Mouse (Mus musculus): ENCODE results near the gene Atcay. TPM values are rescaled to one million over a fixed set of nuclear protein-coding genes. Genes with fewer than 3 reads are reported as not detected.
A peak's percentile ranks its signal among the peaks of the same experiment; 100 is the strongest.

The Atcay gene
- polyA plus RNA-seq, 1 experiment: 2.4 TPM

GRCm38 (mm10) chr10:81268056-81268455 is 37.4 kb upstream of the Atcay start:
- no peak overlapping the region for H3K27ac ChIP-seq (ENCODE audit: control insufficient read depth, insufficient read depth, low read length)
- 9% methylated on average over 23 of the region's 23 CpGs for WGBS
- H3K4me1 ChIP-seq (replicated peaks; ENCODE audit: control insufficient read depth, insufficient read depth, low read length): peaks cover 15% of the 10 kb centered on the region
- no peaks in the 10 kb centered on the region for H3K27me3 ChIP-seq (ENCODE audit: control insufficient read depth, insufficient read depth, low read length)
- H3K36me3 ChIP-seq (ENCODE audit: control insufficient read depth, insufficient read depth, low read length): peaks cover 19% of the 10 kb centered on the region; the same call in 1 of the 2 replicates
- H3K4me3 ChIP-seq (ENCODE audit: control insufficient read depth, insufficient read depth, low read length): peak overlapping the region; percentile 95
- TF ChIP-seq POLR2A (IDR thresholded peaks at IDR 0.05; ENCODE audit: control insufficient read depth, extremely low read depth, insufficient read depth, low read length, poor library complexity): no peak
- TF ChIP-seq CTCF (IDR thresholded peaks at IDR 0.05; ENCODE audit: borderline replicate concordance, control insufficient read depth, extremely low read depth, insufficient read depth, low read length, poor library complexity): no peak
- DNase-seq: peak; percentile 64

- under 1% methylated on average over 48 of the region's 48 CpGs for WGBS
- Histone ChIP-seq H3K4me3 (ENCODE audit: control insufficient read depth, insufficient read depth, low read length) (peak within 1 kb of the TSS; percentile 74), H3K27ac (ENCODE audit: control insufficient read depth, insufficient read depth, low read length) (no peak within 1 kb of the TSS; the same call in 1 of the 2 replicates), H3K4me1 (replicated peaks; ENCODE audit: control insufficient read depth, insufficient read depth, low read length) (peaks cover 15% of the 10 kb centered on the region), H3K36me3 (ENCODE audit: control insufficient read depth, insufficient read depth, low read length) (peaks cover 7% of the 10 kb centered on the region; the same call in 1 of the 2 replicates), H3K27me3 (ENCODE audit: control insufficient read depth, insufficient read depth, low read length) (no peaks in the 10 kb centered on the region)
- TF ChIP-seq CTCF (IDR thresholded peaks at IDR 0.05; ENCODE audit: borderline replicate concordance, control insufficient read depth, extremely low read depth, insufficient read depth, low read length, poor library complexity) (peak; percentile 39; the same call in 1 of the 2 replicates), POLR2A (IDR thresholded peaks at IDR 0.05; ENCODE audit: control insufficient read depth, extremely low read depth, insufficient read depth, low read length, poor library complexity) (peak; percentile 55; the same call in 1 of the 2 replicates)
- peak; percentile 93 for DNase-seq
These were observed 35.8 kb upstream of the Atcay start, which contains the start of the genes Mrpl54 and Apba3 for GRCm38 (mm10) chr10:81266211-81267105. TSS of gene Mrpl54 (minus strand) at chr10:81266934. TSS of gene Apba3 (plus strand) at chr10:81266960.

- no peak for TF ChIP-seq CTCF (IDR thresholded peaks at IDR 0.05; ENCODE audit: borderline replicate concordance, control insufficient read depth, extremely low read depth, insufficient read depth, low read length, poor library complexity)
- no peak for TF ChIP-seq POLR2A (IDR thresholded peaks at IDR 0.05; ENCODE audit: control insufficient read depth, extremely low read depth, insufficient read depth, low read length, poor library complexity)
- WGBS: 97% methylated on average over 8 of the region's 8 CpGs
- DNase-seq: no peak
- Histone ChIP-seq H3K4me3 (ENCODE audit: control insufficient read depth, insufficient read depth, low read length) (no peak overlapping the region), H3K27me3 (ENCODE audit: control insufficient read depth, insufficient read depth, low read length) (no peaks in the 10 kb centered on the region), H3K4me1 (replicated peaks; ENCODE audit: control insufficient read depth, insufficient read depth, low read length) (peaks cover 15% of the 10 kb centered on the region), H3K36me3 (ENCODE audit: control insufficient read depth, insufficient read depth, low read length) (peaks cover 4% of the 10 kb centered on the region; the same call in 1 of the 2 replicates), H3K27ac (ENCODE audit: control insufficient read depth, insufficient read depth, low read length) (no peak overlapping the region)
These were observed 34.9 kb upstream of the Atcay start for GRCm38 (mm10) chr10:81265540-81265939.

GRCm38 (mm10) chr10:81261025-81261424 is 30.4 kb upstream of the Atcay start:
- Histone ChIP-seq H3K27ac (ENCODE audit: control insufficient read depth, insufficient read depth, low read length) (no peak overlapping the region), H3K4me1 (replicated peaks; ENCODE audit: control insufficient read depth, insufficient read depth, low read length) (peaks cover 20% of the 10 kb centered on the region), H3K36me3 (ENCODE audit: control insufficient read depth, insufficient read depth, low read length) (peaks cover 4% of the 10 kb centered on the region; the same call in 1 of the 2 replicates), H3K27me3 (ENCODE audit: control insufficient read depth, insufficient read depth, low read length) (no peaks in the 10 kb centered on the region), H3K4me3 (ENCODE audit: control insufficient read depth, insufficient read depth, low read length) (no peak overlapping the region)
- no peak for TF ChIP-seq CTCF (IDR thresholded peaks at IDR 0.05; ENCODE audit: borderline replicate concordance, control insufficient read depth, extremely low read depth, insufficient read depth, low read length, poor library complexity)
- TF ChIP-seq POLR2A (IDR thresholded peaks at IDR 0.05; ENCODE audit: control insufficient read depth, extremely low read depth, insufficient read depth, low read length, poor library complexity): no peak
- 97% methylated on average over 4 of the region's 4 CpGs for WGBS
- DNase-seq: no peak

- Histone ChIP-seq H3K4me1 (replicated peaks; ENCODE audit: control insufficient read depth, insufficient read depth, low read length) (peaks cover 16% of the 10 kb centered on the region), H3K4me3 (ENCODE audit: control insufficient read depth, insufficient read depth, low read length) (no peak overlapping the region), H3K36me3 (ENCODE audit: control insufficient read depth, insufficient read depth, low read length) (peaks cover under 1% of the 10 kb centered on the region; the same call in 1 of the 2 replicates), H3K27ac (ENCODE audit: control insufficient read depth, insufficient read depth, low read length) (no peak overlapping the region), H3K27me3 (ENCODE audit: control insufficient read depth, insufficient read depth, low read length) (no peaks in the 10 kb centered on the region)
- DNase-seq: no peak
- WGBS: 78% methylated on average over 21 of the region's 21 CpGs
- TF ChIP-seq POLR2A (IDR thresholded peaks at IDR 0.05; ENCODE audit: control insufficient read depth, extremely low read depth, insufficient read depth, low read length, poor library complexity) (no peak), CTCF (IDR thresholded peaks at IDR 0.05; ENCODE audit: borderline replicate concordance, control insufficient read depth, extremely low read depth, insufficient read depth, low read length, poor library complexity) (no peak)
These were observed 28.7 kb upstream of the Atcay start for GRCm38 (mm10) chr10:81259225-81259884.
